Mouse (Mus musculus) olfactory bulb, adult 2 months (tissue): ENCODE results near the gene Erp44.

ENCODE experiments used
- CTCF ChIP-seq: fragments of 200-500 bp; IDR thresholded peaks from 2 replicates; pipeline ENCODE4 v1.5.1; 2012; ENCODE audit warnings: low read depth, mild to moderate bottlenecking, low read length, moderate library complexity; ENCODE audit not compliant: insufficient read depth
- POLR2A ChIP-seq: fragments of 200-500 bp; IDR thresholded peaks from 2 replicates; pipeline ENCODE4 v1.6.1; 2012; ENCODE audit warnings: mild to moderate bottlenecking, low read depth, low read length, moderate library complexity; ENCODE audit not compliant: insufficient read depth

DNA sequence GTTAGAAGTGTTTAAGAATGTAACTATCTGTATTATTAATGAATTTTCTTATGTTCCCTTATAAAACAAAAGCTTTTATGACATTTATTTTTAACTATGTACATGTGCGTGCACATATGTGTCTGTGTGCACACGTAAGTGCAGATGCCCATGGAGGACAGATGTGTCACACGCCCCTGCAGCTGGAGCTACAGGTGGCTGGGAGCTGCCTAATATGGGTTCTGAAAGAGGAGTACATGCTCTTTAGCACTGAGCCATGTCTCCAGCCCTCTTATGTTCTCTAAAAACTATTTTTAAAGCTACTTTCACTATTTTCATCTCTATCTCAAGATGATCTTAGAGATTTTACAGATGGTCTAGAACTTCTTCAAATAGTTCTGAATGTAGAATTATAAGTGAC lies 21.3 kb downstream of the Erp44 start:
- TF ChIP-seq CTCF = no peak
- TF ChIP-seq POLR2A = no peak
